Mouse (Mus musculus) bone marrow, adult 2 months (tissue): ENCODE data around the gene Mrpl51. TPM values are rescaled to one million over a fixed set of nuclear protein-coding genes. Genes with fewer than 3 reads are reported as not detected.

Source experiments
- H3K27ac ChIP-seq: fragments of 200-500 bp; 2 replicates; pipeline ENCODE4 v1.5.1; 2012; ENCODE audit warnings: low read depth, mild to moderate bottlenecking, control low read depth, inconsistent platforms, low read length; ENCODE audit not compliant: control insufficient read depth, poor library complexity, insufficient read depth
- H3K4me1 ChIP-seq: fragments of 200-500 bp; 2 replicates; pipeline ENCODE4 v1.6.1; 2011; ENCODE audit warnings: low read length; ENCODE audit not compliant: control insufficient read depth, insufficient read depth
- H3K4me3 ChIP-seq: fragments of 200-500 bp; replicated peaks from 2 replicates; pipeline ENCODE3; 2011; ENCODE audit warnings: mild to moderate bottlenecking, low read depth, low read length, control low read depth; ENCODE audit not compliant: control insufficient read depth
- CTCF ChIP-seq: fragments of 200-500 bp; IDR thresholded peaks from 2 replicates; pipeline ENCODE4 v1.5.1; 2011; ENCODE audit warnings: low read length, control low read depth; ENCODE audit not compliant: control insufficient read depth, insufficient read depth
- POLR2A ChIP-seq: fragments of 200-500 bp; IDR thresholded peaks from 2 replicates; pipeline ENCODE4 v1.6.1; 2011; ENCODE audit warnings: low read depth, mild to moderate bottlenecking, control low read depth, low read length, borderline replicate concordance; ENCODE audit not compliant: control insufficient read depth
- WGBS: fragments of 180-500 bp; shearing (Covaris S2); methylation state at CpG from one replicate; pipeline ENCODE4 v1.1.7; 2018; 5-methylcytosine and 5-hydroxymethylcytosine counted together
- polyA plus RNA-seq: library from polyadenylated mRNA; stranded (reverse); fragments of >200 nt; gene quantifications from 2 replicates; pipeline ENCODE4 v1.2.4, GENCODE M21; 2011; ENCODE audit warnings: low replicate concordance; ENCODE audit not compliant: missing spikeins, insufficient read depth, insufficient read length

The Mrpl51 gene
- 153 and 193 TPM in 2 replicates for polyA plus RNA-seq

DNA sequence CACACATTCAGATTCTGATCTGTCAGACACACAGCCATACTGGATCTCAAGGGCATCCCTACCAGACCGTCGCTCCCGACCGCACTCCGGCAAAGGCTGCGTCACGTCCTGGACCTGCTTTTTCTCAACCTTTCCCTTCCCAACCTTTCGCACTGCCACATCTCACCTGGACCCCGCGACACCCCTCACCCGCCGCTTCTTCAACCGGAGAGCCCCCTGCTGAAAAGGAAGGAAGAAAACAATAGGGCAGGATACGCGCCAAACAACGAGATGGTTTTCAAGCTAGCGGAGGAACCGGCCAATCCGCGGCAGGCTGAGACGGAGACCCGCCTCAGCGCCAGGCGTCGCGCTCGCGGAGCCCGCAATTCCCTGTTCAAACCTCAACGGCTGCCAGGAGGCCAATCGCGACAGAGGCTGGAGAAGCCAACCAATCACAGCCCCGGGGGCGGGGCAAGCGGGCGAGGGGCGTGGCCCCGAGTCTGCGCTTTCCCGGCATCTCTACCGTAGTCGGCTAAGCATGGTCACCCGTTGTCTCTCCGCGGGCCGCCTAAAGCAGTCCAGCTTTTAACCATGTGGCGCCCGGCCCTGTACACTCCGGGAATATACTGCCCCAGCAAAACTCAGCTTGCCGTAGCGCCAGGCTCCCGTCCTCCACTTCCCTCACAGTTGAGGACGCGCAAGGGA is at the start of gene Mrpl51, which contains the start of gene Ncapd2:
Gene Mrpl51 (plus strand): TSS at position 470 of the 684 bp plus-strand sequence.
Gene Ncapd2 (minus strand): TSS at position 370 of the 684 bp plus-strand sequence.
- peaks cover 1% of the 10 kb centered on the region; the same call in 1 of the 2 replicates for H3K4me1 ChIP-seq
- H3K4me3 ChIP-seq: peak within 1 kb of the TSS; percentile 98
- under 1% methylated on average over 54 of the region's 54 CpGs for WGBS
- TF ChIP-seq CTCF: no peak
- TF ChIP-seq POLR2A: peak; percentile 50
- H3K27ac ChIP-seq: peak within 1 kb of the TSS; percentile 98

DNA sequence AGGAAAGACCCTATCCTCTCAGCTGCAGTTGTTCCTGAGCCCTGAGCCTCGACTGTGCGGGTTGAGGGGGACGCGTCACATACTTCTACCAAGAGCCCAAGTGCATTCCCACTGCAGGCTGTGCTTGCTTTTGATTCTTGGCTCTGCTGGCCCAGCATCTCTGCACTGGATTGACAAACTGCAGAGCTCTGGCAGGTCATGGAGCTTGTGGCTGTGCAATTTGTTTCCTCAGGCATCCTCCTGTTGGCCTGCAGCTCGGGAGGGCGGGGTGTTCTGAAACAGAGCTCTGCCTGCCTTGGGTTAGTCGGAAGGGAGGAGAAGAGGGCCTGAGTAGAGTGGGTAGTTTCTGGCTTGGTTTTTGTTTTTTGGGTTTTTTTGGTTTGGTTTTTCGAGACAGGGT is 49.2 kb upstream of the Mrpl51 start:
- Histone ChIP-seq H3K4me3 (no peak overlapping the region), H3K4me1 (peaks cover 6% of the 10 kb centered on the region; the same call in 1 of the 2 replicates), H3K27ac (no peak overlapping the region)
- TF ChIP-seq CTCF: no peak
- WGBS: 86% methylated on average over 8 of the region's 8 CpGs

DNA sequence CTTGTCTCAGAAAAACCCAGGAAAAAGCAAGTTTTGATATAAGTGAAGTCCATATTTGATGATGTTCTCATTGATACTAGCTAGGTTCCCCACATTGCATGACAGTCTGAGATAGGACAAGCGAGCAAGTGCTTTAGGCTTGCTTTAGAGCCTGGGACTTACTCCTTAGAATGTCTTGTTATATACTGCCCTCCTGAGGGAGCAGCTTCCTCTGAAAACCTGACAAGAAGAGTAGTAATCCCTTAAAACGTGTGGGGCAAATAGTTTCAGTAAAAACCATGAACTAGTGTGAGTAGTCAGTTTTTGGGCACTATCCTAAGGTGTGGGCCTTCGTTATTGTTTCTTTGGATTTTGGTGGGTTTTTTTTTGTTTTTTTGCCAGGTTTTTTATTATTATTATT is 48.5 kb upstream of the Mrpl51 start:
- WGBS: 64% methylated on average over 3 of the region's 3 CpGs
- Histone ChIP-seq H3K4me3 (no peak overlapping the region), H3K27ac (no peak overlapping the region), H3K4me1 (peaks cover 7% of the 10 kb centered on the region; the same call in 1 of the 2 replicates)
- TF ChIP-seq CTCF: no peak
- no peak for TF ChIP-seq POLR2A

DNA sequence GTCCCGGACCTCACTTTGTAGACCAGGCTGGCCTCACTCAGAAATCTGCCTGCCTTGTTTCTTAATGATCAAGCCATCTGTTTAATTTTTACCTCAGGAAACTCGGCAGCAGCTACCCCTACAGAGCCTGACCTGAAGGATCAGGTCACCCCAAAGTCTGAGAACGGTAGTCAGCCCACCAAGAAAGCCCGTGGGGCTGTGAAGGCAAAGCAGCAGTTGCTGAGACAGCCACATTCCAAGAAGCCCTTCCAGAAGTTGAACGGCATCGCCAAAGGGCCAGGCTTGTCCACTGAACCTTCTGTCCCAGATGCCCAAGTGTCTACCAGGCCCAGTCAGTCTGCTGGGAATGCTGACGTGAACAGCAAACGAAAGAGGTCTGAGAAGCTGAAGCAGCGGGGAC is 47.7 kb upstream of the Mrpl51 start:
- TF ChIP-seq CTCF: no peak
- TF ChIP-seq POLR2A: no peak
- peaks cover 11% of the 10 kb centered on the region; the same call in 1 of the 2 replicates for H3K4me1 ChIP-seq
- H3K4me3 ChIP-seq: no peak overlapping the region
- no peak overlapping the region for H3K27ac ChIP-seq
- 94% methylated on average over 9 of the region's 9 CpGs for WGBS

DNA sequence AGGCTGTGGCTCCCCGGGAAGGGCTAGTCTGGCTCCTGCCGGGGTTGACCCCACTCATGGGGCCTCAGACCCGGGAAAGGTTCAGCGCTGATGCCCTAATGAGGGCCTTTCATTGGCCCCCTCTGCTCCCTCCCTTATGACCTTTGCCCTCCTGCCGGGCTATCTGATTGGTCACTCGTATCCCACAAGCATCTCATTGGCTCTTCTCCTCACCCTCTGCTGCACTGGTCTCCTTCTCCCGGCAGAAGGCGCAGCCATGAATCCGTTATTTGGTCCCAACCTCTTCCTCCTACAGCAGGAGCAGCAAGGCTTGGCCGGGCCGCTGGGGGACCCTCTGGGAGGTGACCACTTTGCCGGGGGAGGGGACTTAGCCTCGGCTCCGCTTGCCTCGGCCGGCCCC is 46.6 kb upstream of the Mrpl51 start, which contains the start of gene Iffo1:
Gene Iffo1 (plus strand): TSS at position 241 of the 400 bp plus-strand sequence.
- TF ChIP-seq CTCF (peak; percentile 37; the same call in 1 of the 2 replicates), POLR2A (no peak)
- peak within 1 kb of the TSS; percentile 29 for H3K27ac ChIP-seq
- peaks cover 11% of the 10 kb centered on the region; the same call in 1 of the 2 replicates for H3K4me1 ChIP-seq
- H3K4me3 ChIP-seq: peak within 1 kb of the TSS; percentile 81
- WGBS: under 1% methylated on average over 16 of the region's 16 CpGs

DNA sequence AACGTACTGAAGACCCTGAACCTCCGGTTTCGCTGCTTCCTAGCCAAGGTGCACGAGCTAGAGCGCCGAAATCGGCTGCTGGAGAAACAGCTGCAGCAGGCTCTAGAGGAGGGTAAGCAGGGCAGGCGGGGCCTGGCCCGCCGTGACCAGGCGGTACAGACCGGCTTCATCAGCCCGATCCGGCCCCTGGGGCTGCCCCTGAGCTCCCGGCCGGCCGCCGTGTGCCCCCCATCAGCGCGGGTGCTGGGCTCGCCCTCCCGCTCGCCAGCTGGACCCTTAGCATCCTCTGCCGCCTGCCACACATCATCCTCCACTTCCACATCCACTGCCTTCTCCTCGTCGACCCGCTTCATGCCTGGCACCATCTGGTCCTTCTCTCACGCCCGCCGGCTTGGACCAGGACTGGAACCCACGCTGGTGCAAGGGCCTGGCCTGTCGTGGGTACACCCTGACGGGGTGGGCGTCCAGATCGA is 46.1 kb upstream of the Mrpl51 start:
- WGBS: 1% methylated on average over 35 of the region's 35 CpGs
- TF ChIP-seq POLR2A: peak; percentile 11; the same call in 1 of the 2 replicates
- no peak for TF ChIP-seq CTCF
- peak overlapping the region; percentile 81 for H3K4me3 ChIP-seq
- H3K27ac ChIP-seq: peak overlapping the region; percentile 29
- H3K4me1 ChIP-seq: peaks cover 11% of the 10 kb centered on the region; the same call in 1 of the 2 replicates

DNA sequence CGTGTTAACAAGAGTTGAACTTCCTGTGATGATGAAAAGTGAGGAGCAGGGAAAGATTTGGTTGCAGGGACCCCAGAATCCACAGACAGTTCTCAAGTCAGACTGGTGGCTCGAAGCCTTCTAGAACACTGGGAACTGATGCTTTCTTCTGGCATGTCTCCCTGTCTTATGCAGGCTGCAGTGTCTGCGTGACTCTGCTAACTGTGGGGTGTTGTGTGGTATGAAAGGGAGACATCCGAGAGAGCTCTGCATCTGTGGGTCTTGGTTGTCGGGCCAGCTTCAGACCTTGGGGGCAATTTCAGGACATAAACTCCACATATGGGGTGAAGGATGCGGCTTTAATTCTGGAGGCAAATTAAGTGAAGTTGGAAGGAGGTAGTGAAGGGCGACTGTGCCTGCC is 45.5 kb upstream of the Mrpl51 start:
- Histone ChIP-seq H3K4me1 (peaks cover 11% of the 10 kb centered on the region; the same call in 1 of the 2 replicates), H3K4me3 (no peak overlapping the region), H3K27ac (no peak overlapping the region)
- TF ChIP-seq CTCF (no peak), POLR2A (no peak)
- WGBS: 40% methylated on average over 7 of the region's 7 CpGs

DNA sequence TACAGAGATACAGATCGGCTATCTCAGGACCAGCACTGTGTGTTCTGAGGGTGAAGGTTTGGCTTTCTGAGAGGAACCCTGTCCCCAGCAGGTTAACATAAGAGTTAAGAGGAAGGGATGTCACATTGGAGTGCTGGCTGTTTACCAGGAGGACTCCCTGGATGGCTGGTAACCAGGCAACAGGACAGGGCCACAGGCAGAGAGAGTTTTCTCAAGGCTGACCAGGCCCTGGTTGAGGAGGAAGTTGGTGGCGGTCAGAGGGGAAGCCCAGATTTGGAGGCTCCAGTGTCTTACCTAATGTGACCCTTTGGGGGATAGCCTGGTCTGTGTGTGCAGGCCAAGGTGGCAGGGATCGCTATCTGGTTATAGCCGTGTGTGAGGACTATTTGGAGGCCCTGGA is 44.8 kb upstream of the Mrpl51 start:
- TF ChIP-seq CTCF: no peak
- no peak for TF ChIP-seq POLR2A
- 39% methylated on average over 4 of the region's 4 CpGs for WGBS
- peaks cover 11% of the 10 kb centered on the region; the same call in 1 of the 2 replicates for H3K4me1 ChIP-seq
- peak overlapping the region; percentile 37; the same call in 1 of the 2 replicates for H3K27ac ChIP-seq
- peak overlapping the region; percentile 18 for H3K4me3 ChIP-seq

DNA sequence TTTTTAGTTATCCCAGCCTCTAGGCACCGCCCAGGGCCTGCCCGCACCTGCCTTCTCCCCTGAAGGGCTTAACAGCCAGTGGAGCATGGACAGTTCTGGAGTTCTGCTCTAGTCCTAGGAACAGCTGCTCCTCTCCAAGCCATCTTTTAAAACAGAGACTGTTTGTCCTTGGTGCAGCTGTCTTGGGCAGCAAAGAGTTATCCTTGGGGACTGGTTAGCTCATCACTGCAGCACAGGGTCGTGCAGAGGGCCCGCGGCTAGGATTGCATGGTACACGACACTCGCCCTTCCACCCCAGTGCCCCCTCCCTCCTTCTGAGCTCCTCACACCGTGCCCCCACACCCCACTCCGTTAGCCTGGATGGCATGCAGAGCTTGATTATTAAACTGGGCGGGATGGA is 44.3 kb upstream of the Mrpl51 start:
- Histone ChIP-seq H3K4me1 (peaks cover 11% of the 10 kb centered on the region; the same call in 1 of the 2 replicates), H3K27ac (no peak overlapping the region), H3K4me3 (no peak overlapping the region)
- no peak for TF ChIP-seq CTCF
- no peak for TF ChIP-seq POLR2A
- 82% methylated on average over 10 of the region's 10 CpGs for WGBS
